Mouse (Mus musculus): Measurements from ENCODE around the gene Meox1.

Meox1 gene

GRCm38 (mm10) chr11:101896546-101897361, 2.6 kb upstream of the Meox1 start:
- peak; percentile 62 to 73 for DNase-seq

- no peak for DNase-seq
Observed at GRCm38 (mm10) chr11:101893560-101893959, 614 bp downstream of the Meox1 start.

GRCm38 (mm10) chr11:101891451-101891850, 2.7 kb downstream of the Meox1 start:
- DNase-seq: no peak

DNA sequence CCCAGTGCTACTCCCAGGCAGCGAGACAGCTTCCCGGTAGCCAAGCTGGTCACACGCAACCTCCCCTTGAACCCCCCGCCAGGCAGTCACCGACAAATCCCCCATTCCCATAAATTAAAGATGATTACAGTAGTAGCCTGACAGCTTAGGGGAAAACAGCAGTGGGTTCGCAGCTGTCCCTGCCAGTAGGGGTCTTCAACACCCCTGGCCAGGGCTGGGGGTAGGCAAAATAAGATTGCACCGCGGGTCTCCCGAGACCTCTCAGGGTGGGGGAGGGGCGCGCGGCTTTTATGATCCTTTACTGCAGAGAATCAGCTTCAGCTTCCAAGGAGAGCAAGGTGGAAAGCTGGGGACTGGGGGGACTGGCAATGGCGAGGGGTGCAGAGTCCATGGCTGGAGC, 4.4 kb downstream of the Meox1 start:
- DNase-seq: no peak

- DNase-seq: no peak
Observed at GRCm38 (mm10) chr11:101888820-101889219, 5.4 kb downstream of the Meox1 start.

GRCm38 (mm10) chr11:101886436-101886835, 7.7 kb downstream of the Meox1 start:
- no peak for DNase-seq

DNA sequence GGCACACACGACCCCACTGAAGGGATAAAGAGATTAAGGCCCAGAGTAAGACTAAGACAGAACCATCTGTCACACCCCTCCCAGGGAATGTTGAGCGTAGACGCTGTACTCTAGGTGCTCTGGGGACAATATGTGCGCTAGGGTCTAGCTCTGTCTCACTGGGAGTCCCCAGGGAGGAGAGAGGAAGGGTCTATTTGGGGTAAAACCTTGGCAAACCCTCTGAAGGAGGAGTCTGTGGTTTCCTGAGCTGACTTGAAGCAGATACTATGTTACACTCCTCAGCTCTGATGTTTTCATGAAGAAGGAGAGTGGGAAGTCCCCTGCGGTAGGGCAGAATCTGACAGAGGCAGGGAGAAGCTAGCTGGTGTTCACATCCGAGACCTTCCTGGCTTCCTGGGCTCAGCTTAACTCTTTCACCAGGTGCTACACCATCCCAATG, 8.3 kb downstream of the Meox1 start:
- no peak for DNase-seq

DNA sequence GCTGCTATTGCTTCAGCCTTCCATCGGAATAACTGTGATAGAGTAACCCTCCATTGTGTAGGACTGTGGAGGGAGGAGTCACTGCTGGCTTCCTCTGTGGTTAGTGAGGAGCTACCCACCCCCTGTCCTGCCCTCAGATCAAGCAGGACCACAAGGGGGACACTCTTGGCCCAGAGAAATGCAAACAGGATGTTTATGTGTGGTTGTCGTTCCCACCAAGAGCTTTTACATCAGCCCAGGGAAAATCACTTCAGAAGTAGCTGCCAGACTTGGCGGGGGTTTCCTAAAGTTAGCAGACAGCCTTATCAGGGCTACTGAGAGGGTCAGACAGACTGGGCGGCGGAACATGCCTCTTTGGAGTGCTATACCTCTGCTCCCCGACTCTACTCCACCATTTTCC, 8.9 kb downstream of the Meox1 start:
- DNase-seq: no peak

DNA sequence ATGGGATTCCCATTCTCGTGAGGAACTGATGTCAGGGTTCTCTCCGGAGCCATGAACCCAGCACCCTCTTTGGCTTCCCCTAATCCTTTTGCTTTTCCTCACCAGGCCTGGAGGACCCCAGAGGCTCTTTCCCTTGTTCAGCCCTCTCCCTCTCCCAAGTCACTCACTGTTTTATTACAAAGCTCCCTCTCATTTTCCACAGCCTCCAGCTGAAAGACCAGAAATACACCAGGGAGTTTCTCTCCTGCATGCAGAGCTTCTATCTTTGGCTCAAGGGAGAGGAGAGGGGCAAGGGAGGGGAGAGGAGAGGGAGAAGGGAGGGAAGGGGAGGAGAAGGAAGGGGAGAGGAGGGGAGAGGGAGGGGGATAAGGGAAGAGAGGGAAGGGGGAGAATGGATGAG, 10.3 kb downstream of the Meox1 start:
- DNase-seq: no peak

GRCm38 (mm10) chr11:101882500-101883290, 11.5 kb downstream of the Meox1 start:
- DNase-seq: no peak

DNA sequence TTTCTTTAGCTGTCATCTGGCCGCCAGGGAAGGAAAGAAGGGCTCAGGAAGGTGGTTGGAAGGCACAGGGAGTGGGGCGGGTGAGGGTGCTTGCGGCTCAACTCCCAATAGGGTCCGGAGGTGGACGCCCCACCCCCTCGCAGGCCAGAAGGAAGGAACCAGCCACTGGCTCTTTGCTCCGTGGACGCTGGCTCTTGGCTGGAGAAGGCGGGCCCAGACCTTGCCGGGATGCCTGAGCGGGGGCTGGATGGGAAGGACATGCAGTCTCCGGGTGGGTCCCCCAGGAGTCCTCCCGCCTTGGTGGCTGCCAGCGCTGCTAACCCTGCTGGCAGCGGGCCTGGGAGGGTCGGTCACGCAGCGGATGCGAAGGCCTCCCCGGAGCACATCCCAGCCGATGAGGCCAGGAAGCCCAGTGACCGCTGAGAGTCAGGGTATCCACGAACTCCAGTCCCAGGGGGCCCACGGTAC, 12.5 kb downstream of the Meox1 start:
- DNase-seq: peak; percentile 65 to 71

GRCm38 (mm10) chr11:101881185-101881584, 13.0 kb downstream of the Meox1 start:
- no peak for DNase-seq

DNA sequence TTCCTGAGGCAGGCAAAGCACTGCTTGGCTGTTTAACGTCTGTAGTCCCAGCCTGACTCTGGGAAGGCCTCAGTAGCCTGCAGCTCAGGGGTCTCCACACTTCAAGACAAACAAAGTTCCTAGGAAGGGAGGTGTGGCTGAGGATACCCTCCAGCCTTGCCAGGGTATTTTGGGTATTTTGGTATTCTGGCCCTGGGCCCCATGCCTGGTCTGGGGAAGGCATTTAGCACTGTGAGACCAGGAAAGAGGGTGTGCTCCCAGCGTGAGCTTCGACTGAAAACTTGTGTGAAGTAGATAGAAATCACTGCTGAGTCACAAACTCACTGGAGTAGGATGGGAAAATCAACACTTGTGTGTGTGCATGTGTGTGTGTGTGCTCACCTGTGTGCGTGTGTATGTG, 14.5 kb downstream of the Meox1 start:
- DNase-seq: no peak

- no peak for DNase-seq
Observed at GRCm38 (mm10) chr11:101878696-101879095, 15.5 kb downstream of the Meox1 start.

GRCm38 (mm10) chr11:101874978-101875377, 19.2 kb downstream of the Meox1 start:
- DNase-seq: no peak

DNA sequence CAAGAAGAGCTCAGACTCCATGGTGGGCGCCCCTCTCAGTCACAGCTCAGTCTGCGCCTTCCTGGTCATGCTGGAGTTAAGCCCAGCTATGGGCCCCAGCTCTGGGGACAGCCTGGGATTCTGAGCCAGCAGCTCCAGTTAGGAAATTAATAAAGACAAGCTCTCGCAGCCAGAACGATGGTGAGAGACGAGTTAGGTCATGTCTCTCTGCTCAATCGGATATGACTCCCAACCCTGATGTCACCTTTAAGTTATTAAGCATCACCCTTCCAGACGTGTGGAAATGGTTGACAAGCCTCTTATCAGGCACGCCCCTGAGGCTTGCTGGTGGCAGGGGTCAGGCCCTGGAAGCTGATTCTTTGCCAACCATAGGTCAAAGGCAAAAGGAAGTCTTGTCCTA, 20.3 kb downstream of the Meox1 start:
- DNase-seq: peak in 1 of 2 experiments; percentile 43

DNA sequence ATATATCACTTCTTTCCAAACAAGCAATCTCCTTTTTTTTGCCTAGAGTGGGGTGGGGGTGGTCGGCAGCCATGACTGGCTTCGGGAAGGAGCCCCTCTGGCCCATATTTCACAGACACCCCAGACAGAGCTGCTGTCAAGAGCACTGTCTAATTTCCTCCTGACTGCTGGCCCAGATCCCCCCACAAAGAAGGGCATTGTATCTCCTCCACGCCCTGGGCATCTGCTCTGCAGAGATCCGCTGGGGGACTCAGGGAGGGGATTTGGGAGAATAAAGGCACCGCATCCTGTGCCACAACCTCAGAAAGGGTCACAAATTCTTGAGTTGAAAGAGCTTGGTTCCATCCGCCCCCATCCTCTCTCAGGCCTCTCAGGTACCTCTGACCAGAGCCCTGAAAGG, 22.7 kb downstream of the Meox1 start:
- DNase-seq: no peak

DNA sequence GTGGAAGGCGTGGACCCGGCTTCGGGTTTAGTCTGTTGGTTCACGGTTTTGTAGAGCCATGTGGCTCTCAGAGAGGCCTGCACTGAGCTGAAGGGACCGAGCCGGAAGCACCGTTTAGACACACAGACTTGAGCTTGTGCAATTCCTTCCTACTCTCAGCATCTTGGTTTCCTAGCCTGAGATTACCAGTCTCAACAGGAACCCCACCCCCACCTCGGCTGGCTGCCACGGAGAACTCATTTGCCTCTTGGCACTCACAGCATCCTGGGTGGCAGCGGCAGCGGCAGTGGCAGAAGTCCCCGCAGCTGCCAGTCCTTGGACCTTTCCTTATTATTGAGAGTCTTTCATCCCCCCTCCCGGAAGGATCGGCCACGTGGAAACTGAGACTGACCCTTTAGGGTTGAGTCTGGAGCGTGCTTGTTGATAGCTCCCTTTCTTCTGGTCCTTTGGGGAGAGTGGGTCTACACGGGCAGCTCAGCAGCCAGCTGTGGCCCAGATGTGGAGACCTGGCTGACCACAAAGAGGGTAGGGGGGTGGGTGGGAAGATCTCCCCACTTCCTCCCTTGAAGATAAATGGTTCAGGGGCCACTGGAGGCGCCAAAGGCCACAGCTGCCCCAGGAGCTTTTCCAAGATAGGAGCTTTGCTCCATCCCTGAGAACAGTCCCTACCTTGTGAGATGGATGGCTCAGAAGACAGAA, 24.0 kb downstream of the Meox1 start:
- peak; percentile 14 to 31 for DNase-seq

GRCm38 (mm10) chr11:101867513-101868052, 26.6 kb downstream of the Meox1 start:
- no peak for DNase-seq

- no peak for DNase-seq
Observed at GRCm38 (mm10) chr11:101858742-101859141, 35.4 kb downstream of the Meox1 start.

- peak; percentile 12 to 20 for DNase-seq
Observed at GRCm38 (mm10) chr11:101855950-101856712, 38.0 kb downstream of the Meox1 start.

GRCm38 (mm10) chr11:101851042-101851441, 43.1 kb downstream of the Meox1 start:
- peak; percentile 14 to 21 for DNase-seq
